Mouse (Mus musculus): Measurements from ENCODE around the gene Vim. TPM values are rescaled to one million over a fixed set of nuclear protein-coding genes. Genes with fewer than 3 reads are reported as not detected.

The Vim gene
- total RNA-seq (2017) = 1,125 and 1,268 TPM in 2 replicates

GRCm38 (mm10) chr2:13573408-13574065, at the start of gene Vim:
Vim (plus strand) TSS chr2:13573927.
- peak; percentile 24; the same call in 1 of the 2 replicates for ATAC-seq (ENCODE audit: extremely low read depth, insufficient number of reproducible peaks, low FRiP score, poor library complexity, severe bottlenecking)

- ATAC-seq (ENCODE audit: extremely low read depth, insufficient number of reproducible peaks, low FRiP score, poor library complexity, severe bottlenecking) = no peak
Measured at GRCm38 (mm10) chr2:13526205-13526604, 47.5 kb upstream of the Vim start.

GRCm38 (mm10) chr2:13527125-13527524, 46.6 kb upstream of the Vim start:
- ATAC-seq (ENCODE audit: extremely low read depth, insufficient number of reproducible peaks, low FRiP score, poor library complexity, severe bottlenecking) = no peak

- no peak for ATAC-seq (ENCODE audit: extremely low read depth, insufficient number of reproducible peaks, low FRiP score, poor library complexity, severe bottlenecking)
Measured at GRCm38 (mm10) chr2:13527531-13527930, 46.2 kb upstream of the Vim start.

GRCm38 (mm10) chr2:13529253-13529933, 44.3 kb upstream of the Vim start:
- ATAC-seq (ENCODE audit: extremely low read depth, insufficient number of reproducible peaks, low FRiP score, poor library complexity, severe bottlenecking) = no peak

- ATAC-seq (ENCODE audit: extremely low read depth, insufficient number of reproducible peaks, low FRiP score, poor library complexity, severe bottlenecking) = no peak
Measured at GRCm38 (mm10) chr2:13530639-13531038, 43.1 kb upstream of the Vim start.

GRCm38 (mm10) chr2:13536747-13537146, 37.0 kb upstream of the Vim start:
- ATAC-seq (ENCODE audit: extremely low read depth, insufficient number of reproducible peaks, low FRiP score, poor library complexity, severe bottlenecking) = no peak

GRCm38 (mm10) chr2:13537733-13538132, 36.0 kb upstream of the Vim start:
- ATAC-seq (ENCODE audit: extremely low read depth, insufficient number of reproducible peaks, low FRiP score, poor library complexity, severe bottlenecking) = peak; percentile 77

GRCm38 (mm10) chr2:13538258-13538657, 35.5 kb upstream of the Vim start:
- peak; percentile 79 for ATAC-seq (ENCODE audit: extremely low read depth, insufficient number of reproducible peaks, low FRiP score, poor library complexity, severe bottlenecking)

- no peak for ATAC-seq (ENCODE audit: extremely low read depth, insufficient number of reproducible peaks, low FRiP score, poor library complexity, severe bottlenecking)
Measured at GRCm38 (mm10) chr2:13538704-13539377, 34.9 kb upstream of the Vim start.

GRCm38 (mm10) chr2:13539860-13540259, 33.9 kb upstream of the Vim start:
- no peak for ATAC-seq (ENCODE audit: extremely low read depth, insufficient number of reproducible peaks, low FRiP score, poor library complexity, severe bottlenecking)

- ATAC-seq (ENCODE audit: extremely low read depth, insufficient number of reproducible peaks, low FRiP score, poor library complexity, severe bottlenecking) = no peak
Measured at GRCm38 (mm10) chr2:13543519-13544124, 30.1 kb upstream of the Vim start.

GRCm38 (mm10) chr2:13544193-13544824, 29.4 kb upstream of the Vim start, which contains the start of gene Trdmt1:
Trdmt1 (minus strand) TSS chr2:13544668.
- peak; percentile 89 for ATAC-seq (ENCODE audit: extremely low read depth, insufficient number of reproducible peaks, low FRiP score, poor library complexity, severe bottlenecking)

GRCm38 (mm10) chr2:13548749-13549148, 25.0 kb upstream of the Vim start:
- ATAC-seq (ENCODE audit: extremely low read depth, insufficient number of reproducible peaks, low FRiP score, poor library complexity, severe bottlenecking) = no peak

GRCm38 (mm10) chr2:13553966-13554365, 19.8 kb upstream of the Vim start:
- ATAC-seq (ENCODE audit: extremely low read depth, insufficient number of reproducible peaks, low FRiP score, poor library complexity, severe bottlenecking) = no peak

GRCm38 (mm10) chr2:13556239-13556638, 17.5 kb upstream of the Vim start:
- no peak for ATAC-seq (ENCODE audit: extremely low read depth, insufficient number of reproducible peaks, low FRiP score, poor library complexity, severe bottlenecking)

GRCm38 (mm10) chr2:13557145-13558030, 16.3 kb upstream of the Vim start:
- ATAC-seq (ENCODE audit: extremely low read depth, insufficient number of reproducible peaks, low FRiP score, poor library complexity, severe bottlenecking) = no peak

GRCm38 (mm10) chr2:13558607-13559262, 15.0 kb upstream of the Vim start:
- ATAC-seq (ENCODE audit: extremely low read depth, insufficient number of reproducible peaks, low FRiP score, poor library complexity, severe bottlenecking) = peak; percentile 100
